Mouse (Mus musculus) regulatory T cell (primary cell): ENCODE results near the gene Map3k14.

Experiments
- in situ Hi-C: fragments of 300-600 bp; cut with MboI, MseI; formaldehyde crosslinking; loops from one replicate; pipeline ENCODE4 v1.15.1; 2025; ENCODE audit warnings: high pct_unique_total_duplicates

Map3k14 gene

DNA sequence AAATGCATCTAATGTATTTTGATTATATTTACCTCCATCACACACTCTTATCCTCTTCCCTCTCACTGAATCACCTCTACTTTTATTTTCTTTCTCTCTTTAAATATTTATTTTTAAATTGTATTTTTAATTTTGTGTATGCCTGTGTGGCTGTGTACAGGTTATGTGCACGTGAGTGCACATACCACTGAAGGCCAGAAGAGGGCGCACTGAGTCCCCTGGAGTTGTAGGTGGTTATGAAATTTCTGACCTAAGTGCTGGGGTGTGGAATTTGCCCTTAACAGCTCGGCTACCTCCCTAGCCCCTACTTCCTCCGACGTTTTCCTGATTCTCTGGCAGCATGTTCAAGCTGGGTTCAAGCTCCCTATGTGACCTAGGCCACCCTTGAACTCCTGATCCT is 53.6 kb downstream of the Map3k14 start:
- in situ Hi-C loops: no loop called here

DNA sequence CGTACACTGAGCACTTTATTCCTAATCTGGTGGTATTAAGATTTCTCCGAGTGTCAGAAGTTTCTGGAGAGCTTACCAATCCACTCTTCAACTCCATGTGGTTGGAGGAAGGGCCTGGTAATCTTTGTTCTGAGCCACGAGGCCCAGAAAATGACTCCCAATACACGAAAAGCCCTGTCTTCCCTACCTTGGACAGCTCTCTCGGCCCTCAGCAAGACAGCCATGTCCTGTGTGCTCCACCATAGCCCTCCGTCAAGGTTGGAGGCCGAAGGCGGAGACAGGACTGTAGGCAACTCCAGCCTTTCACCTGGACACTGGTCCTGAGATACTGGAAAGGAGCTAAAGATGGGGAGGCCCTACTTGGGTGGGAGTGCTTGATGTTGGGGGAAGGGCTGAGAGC is 57.0 kb downstream of the Map3k14 start:
- in situ Hi-C loops: no loop called here

DNA sequence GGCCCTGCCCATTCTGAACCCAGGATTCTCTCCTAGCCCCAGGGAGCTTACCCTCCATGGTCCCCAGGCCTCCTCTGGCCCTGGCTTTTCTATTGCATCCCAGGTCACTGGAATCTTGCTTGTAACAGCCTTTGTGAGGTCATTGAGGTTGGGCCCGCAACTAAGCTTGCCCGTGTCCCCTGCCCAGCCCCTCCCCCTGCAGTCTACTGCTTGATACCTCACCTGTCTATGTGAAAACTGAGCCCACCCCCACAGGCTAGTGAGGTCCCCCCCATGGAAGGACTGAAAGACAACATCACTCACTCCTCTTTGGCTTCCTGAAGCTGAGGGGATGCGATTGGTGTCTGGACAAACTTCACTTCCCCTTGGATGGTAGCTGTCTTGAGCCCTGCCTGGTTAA is 58.8 kb downstream of the Map3k14 start, which contains the start of gene 1700023F06Rik:
Gene 1700023F06Rik (minus strand): TSS at position 101 of the 400 bp plus-strand sequence.
- in situ Hi-C loops: no loop called here

DNA sequence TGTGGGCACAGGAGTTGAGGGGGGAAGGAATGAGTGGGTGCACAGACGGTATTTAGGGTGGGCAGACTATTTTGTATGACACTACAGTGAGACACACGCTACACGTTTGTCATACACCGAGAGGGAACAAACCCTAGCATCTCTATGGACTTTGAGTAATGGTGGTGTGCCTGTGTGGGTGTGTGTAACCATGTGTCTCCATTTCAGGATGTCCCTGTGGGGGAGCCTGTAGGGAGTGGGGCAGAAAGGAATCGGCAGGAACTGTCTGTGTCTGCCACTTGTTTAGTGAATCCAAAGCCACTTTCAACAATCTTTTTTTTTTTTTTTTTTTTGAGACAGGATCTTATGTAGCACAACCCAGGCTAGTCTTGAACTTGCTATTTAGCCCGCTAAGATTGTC is 61.1 kb downstream of the Map3k14 start:
- in situ Hi-C loops: no loop called here

DNA sequence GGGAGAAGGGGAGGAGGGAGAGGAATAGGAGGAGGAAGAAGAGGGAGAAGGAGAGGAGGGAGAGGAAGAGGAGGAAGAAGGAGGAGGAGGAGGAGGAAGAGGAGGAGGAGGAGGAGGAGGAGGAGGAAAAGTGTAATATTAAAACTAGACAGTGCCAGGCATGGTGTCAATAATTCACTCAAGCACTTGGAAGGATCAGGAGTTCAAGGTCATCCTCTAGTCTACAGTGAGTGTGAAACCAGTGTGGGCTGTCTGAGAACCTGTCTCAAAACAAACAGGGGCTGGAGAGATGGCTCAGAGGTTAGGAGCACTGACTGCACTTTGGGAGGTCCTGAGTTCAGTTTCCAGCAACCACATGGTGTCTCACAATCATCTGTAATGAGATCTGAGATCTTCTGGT is 64.9 kb downstream of the Map3k14 start:
- in situ Hi-C loops: no loop called here

DNA sequence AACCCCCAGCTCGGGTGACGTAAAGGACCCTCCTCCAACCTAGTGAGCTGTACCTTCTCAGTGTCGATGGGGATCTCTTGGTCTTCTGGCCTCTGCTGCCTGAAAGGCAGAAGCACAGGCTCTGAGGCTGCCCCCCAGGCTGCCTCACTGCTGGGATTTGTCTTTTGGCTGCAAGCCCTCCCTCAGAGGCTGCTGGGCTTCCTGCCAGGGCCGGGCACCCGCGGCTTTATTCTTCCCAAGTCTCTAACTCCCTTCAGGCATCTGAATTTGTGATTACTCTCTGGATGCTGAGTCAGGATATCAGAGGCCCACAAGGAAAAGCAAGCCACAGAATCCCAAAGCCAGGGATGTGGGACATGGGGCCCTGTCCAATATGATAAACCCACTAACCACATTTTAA is 65.6 kb downstream of the Map3k14 start:
- in situ Hi-C loops: no loop called here

DNA sequence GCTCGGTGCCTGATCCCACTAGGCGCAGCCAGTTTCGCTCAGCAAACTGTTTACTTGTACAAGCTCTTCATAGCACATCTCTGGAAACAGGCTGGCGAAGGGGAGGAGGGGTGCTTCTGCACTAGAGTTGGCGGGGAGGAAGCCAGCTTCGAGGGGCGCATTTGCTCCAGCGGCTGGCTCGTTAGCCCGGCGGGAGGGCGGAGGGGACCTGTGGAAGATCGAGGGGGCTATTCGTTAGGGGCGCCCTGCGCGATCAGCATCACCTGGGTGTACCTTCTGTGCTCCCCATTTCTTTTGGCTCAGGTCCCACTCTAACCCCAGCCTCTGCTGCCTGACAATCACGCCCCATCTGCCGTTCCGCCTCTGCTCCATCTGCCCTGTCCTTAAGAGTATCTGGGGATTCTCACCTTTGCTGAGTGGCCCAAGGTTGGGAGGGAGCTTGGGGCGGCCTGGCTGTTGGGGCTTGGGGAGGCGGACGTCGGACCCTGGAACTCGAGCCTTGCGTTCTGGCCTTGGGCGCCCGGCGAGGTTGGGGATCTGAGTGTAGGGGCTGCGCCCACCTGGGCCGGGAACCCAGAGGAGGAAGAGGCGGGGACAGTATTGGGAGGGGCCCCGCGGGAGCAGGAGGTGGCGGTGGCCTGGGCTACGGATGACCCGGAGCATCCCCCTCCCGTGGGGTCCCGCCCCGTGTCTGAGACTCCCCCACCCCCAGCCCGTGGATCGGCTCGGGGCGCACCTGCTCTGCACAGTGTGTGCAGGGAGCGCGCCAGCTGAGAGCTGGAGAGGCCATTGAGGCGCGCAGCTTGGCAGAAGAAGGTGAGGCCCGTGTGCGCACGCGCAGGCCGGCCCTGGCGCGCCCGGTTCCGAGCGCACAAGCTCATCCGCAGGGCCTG is 68.1 kb downstream of the Map3k14 start:
- in situ Hi-C loops: loop anchor here (5.0 kb wide), 1 partner anchor 43 kb away; no protein-coding TSS in a partner anchor

DNA sequence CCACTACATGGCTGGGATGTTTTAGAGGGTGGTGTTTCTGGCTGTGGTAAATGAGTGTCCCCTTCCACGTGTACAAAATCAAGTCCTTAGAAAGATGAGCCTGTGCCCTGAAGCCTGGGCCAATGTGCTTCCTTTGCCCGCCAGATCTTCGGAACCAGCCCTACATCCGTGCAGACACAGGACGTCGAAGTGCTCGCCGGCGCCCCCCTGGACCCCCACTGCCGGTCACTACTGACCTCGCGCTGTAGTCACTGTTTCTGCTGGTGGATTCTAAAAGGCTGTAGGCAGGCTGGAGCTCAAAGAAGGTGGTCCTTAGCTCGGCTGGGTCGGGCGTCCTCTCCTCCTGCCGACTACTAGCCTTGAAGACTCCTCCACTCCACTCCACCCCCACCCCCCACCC is 68.9 kb downstream of the Map3k14 start:
- in situ Hi-C loops: loop anchor here (5.0 kb wide), 1 partner anchor 44 kb away; no protein-coding TSS in a partner anchor

DNA sequence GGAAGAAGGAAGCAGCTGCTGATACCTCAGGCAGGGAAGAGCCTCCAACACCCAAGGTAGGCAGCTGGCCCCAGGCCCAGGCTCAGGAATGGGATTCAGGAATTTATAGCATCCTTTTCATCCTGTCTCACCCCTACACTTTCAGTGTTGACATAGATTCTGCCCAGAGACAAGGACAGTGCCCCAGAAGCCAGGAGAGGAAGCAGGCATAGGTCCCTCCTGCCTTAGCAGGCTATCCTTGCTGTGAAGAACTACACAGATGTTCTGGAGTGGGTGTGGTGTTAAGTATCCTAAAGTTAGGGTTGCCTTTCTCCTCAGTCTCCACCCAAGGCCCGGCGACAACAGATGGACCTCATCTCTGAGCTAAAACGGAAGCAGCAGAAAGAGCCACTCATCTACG is 69.9 kb downstream of the Map3k14 start:
- in situ Hi-C loops: loop anchor here (5.0 kb wide), 1 partner anchor 45 kb away; no protein-coding TSS in a partner anchor

DNA sequence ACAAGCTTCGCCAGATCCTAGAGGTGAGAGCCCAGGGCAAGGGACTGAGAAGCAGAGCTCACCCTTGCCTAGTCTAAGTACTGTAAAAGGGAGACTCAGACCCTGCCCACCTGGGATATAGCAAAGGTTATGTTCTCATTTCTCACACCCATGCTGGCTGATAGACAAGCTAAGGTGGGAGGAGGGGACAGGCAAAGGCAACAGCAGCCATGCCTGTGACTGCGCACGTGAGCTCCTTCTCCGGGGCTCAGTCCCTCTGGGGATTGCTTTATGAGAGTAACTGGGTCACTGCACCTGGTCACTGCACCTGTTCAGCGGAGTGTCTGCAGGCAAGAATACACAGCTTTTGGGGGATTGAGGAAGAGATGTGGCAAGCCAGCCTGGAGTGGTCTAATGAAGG is 71.6 kb downstream of the Map3k14 start:
- in situ Hi-C loops: loop anchor here (5.0 kb wide), 1 partner anchor 47 kb away; no protein-coding TSS in a partner anchor

DNA sequence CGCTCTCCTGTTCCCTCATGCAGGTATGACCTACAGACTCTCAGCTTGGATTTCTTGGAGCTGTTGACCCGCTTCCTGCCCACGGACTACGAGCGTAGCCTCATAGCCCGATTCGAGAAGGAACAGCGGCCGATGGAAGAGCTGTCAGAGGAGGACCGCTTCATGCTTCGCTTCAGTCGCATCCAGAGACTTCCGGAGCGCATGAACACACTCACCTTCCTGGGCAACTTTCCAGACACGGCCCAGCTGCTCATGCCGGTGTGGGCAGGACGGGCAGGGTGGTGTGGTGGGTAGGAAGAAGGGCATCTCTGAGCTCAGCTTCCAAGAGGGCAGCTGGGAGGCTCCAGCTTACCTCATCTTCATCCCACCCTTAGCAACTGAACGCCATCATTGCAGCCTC is 72.0 kb downstream of the Map3k14 start:
- in situ Hi-C loops: loop anchor here (5.0 kb wide), 1 partner anchor 47 kb away; no protein-coding TSS in a partner anchor

DNA sequence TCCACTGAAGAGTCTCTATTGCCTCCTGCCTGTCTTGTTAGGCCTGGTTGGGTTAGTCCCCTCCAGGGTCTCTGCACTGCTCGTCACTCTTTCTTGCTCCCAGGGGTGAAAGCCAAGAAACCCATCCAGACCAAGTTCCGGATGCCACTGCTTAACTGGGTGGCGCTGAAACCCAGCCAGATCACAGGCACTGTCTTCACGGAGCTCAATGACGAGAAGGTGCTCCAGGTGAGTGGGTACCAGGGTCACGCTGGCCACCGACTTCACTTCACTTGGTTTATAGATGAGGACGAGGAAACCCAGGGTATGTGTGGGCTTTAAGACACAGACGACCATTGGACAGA is 73.5 kb downstream of the Map3k14 start:
- in situ Hi-C loops: no loop called here

DNA sequence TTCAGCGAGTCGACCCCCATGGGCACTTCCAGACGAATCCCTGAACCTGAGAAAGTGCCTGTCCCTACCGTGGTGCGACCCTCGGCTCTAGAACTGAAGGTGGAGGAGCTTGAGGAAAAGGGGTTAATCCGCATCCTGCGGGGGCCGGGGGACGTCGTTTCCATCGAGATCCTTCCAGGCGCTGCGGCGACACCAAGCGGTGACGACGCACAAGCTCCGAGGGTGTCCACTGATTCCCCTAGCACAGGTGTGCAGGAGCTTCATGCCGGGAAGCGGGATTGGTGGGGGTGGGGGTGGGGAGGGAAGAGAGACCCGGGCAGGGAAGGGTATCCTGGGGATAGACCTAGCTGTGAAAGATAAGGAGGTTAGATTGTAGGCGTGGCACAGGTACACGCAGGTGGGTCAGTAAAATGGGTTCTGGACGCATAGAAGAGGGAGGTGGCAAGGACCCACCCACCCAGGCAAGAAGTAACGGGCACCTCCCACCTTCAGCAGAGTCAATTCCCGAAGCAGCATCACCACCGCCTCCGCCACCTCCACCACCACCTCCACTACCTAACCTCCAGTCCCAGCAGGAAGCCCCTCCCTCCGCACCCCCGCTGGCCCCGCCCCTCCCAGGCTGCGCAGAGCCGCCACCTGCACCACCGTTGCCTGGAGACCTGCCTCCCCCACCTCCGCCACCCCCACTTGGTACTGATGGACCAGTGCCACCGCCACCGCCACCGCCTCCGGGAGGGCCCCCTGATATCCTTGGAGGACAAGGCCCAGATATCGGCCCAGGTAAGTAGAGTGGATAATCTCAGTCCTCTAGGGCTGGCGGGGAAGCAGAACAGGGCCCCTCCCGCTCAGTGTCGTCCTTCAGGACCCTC is 74.1 kb downstream of the Map3k14 start:
- in situ Hi-C loops: no loop called here

DNA sequence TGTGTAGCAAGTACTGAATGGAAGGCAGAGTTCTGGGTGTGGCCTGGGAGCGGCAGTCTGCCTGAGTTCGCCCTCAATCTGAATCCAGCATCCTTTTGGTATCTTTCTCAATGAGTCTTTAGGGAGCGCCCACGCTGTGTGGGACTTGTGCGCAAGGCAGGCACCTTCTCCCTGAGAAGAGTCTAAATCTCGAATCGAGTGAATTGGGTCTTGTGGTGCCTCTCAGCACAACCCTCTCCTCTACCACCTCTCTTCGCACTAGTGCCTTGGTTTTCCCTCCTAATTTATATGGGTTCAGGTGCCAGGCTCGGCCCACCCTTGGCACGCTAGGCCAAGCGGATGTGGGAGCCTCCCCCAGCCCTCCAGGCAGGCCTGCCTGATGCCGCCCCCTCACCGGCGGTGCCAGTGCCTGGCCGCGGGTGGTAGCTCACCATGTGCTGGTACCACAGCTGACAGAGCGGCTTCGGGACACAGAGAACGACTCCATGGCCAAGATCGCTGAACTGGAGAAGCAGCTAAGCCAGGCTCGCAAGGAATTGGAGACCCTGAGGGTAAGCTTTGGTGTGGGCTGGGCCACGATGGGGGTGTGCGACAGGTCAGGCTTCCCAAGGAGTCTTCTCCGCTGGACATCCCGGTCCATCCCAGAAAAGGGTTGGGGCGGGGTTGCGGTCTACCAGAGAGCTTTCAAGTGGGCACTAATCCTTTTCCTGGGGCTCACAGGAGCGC is 74.9 kb downstream of the Map3k14 start:
- in situ Hi-C loops: no loop called here

DNA sequence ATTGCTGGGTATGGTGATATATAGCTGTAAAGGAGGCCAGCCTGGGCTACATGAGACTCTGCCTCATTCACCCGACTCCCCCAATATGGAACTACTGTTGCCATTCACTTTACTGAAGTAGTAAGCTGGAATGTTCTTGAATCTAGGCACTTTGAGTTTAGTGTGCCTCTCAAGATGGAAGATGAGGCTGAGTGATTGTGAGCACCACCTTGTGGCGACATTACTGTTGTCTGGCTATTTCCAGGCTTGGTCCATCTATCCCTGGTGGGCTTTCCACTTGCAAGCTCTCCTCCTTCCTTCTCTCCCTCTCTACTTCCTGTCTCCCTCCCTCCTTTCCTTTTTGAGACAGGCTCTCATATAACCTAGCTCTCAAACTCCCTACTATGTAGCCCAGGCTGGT is 82.4 kb downstream of the Map3k14 start:
- in situ Hi-C loops: loop anchor here (5.0 kb wide), 1 partner anchor 72 kb away; no protein-coding TSS in a partner anchor

DNA sequence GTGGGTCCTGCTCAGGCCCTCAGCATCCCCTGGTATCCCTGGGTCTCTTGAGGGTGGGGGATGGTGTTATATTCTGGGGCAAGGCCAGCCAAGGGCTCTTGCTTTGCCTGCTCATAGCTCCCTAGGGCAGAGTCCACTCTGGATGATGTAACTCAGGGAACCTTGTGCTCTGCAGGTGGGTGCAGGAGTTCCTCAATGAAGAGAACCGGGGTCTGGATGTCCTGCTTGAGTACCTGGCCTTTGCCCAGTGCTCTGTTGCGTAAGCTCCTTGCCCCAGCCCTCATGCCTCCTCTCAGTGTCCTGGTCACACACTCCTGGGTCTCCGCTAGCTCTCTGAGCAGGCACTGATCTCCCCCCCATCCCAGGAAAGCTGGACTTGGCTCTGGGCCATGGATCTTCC is 85.4 kb downstream of the Map3k14 start:
- in situ Hi-C loops: loop anchor here (5.0 kb wide), 1 partner anchor 75 kb away; no protein-coding TSS in a partner anchor

DNA sequence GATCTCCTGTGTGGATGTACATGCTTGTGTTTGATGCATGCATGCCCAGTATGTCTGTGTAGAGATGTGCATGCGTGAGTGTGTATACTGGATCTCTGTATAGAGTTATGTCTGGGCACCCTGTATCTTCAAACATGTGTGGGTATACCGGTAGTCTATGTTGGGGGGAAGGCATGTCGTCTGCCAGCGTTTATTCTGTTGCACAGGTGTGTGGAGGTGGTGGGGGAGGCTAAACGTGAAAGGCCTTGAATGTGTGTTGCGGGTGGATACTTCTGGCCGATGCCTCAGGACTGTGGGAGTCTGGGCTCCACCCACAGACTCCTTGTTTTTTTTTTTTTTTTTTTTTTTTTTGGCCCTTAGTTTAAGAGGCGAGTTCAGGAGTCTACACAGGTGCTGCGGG is 85.9 kb downstream of the Map3k14 start:
- in situ Hi-C loops: loop anchor here (5.0 kb wide), 1 partner anchor 76 kb away; no protein-coding TSS in a partner anchor

DNA sequence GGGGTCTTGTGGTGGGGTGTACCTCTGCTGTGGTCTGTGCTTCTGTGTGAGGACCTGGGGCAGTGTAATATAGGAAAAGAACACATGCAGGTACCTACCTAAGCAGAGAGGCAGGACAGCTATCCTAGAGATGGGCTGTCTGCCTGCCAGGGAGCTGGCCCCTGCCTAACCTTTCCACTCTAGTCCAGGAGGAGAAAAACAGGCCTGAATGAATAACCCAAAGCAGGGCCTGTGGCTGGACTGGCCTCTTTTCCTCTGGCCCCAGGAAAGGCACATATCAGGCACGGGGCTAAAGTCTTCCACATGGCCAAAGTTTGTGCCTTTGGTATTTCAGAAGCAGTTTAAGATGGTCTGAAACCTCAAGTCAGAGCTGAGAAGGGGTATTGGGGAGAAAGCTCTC is 86.8 kb downstream of the Map3k14 start:
- in situ Hi-C loops: loop anchor here (5.0 kb wide), 1 partner anchor 77 kb away; no protein-coding TSS in a partner anchor

DNA sequence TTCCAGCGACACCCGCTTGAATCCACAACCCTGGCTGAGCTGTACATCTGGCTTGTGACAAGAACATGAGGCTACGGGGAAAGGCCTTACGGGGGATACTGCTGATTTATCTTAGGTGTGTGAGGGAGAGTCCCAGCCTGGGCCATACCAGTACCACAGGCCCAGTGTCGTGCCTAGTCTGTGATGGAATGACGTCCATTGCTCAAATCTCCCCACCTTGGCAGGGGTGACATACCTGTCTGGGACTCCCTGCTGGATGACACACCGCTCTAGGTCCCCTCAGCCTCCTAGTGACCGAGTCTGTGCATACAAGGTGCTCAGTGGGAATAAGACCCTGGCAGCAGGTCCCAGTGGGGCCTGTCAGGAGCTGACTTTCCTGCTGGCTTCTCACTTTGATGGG is 88.5 kb downstream of the Map3k14 start:
- in situ Hi-C loops: no loop called here

DNA sequence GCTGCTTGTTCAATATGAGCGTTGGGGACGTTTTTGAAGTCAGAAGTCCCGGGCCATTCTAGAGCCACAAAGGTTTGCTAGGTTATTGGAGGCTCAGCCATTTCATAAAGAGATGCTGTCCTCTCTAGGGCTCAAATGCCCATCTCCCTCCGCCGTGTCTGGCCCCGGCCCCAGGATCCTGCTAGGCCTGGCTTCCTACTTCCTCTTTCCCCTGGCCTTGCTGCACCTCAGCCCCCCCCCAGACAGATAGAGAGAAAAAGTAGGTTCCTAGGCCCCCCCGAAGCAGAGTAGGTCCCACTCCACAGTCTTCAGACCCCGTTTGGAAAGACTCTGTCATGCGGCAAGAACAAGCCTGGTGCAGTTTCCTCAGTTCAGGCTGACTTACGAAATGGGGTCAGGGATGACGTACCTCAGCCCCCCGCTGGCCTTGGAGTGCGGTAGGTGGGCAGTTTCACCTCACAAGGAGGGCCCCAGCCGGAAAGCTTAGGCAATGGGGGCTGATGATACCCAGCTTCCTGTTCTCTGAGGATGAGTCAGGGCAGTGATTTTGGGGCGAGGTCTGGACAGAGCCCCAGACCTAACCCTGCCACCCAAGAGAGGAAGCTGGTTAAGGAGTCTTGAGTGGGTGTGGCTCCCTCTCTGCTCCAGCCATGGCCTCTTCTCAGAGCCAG is 89.3 kb downstream of the Map3k14 start:
- in situ Hi-C loops: no loop called here

DNA sequence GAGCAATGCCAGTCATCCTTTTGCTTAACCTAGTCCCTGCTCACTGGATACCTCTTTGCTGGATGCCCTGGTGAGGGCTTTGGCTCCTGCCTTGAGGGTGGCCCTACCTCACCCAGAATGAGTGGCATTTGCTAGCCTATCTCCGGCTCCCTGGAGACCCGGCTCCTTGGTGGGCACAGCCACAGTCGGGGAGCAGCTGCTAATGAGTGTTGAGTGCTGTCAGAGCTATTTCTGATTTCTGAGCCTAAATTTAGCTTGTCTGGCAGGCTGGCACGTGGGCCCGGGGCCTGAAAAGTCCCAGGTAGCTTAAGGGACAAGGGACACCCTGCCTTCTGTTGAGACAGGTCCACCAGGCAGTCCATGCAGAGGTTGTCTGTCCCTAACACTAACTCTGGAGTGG is 90.1 kb downstream of the Map3k14 start:
- in situ Hi-C loops: no loop called here
